22 mouse cellular contexts compared by ENCODE assay signal in the genomic region with DNA sequence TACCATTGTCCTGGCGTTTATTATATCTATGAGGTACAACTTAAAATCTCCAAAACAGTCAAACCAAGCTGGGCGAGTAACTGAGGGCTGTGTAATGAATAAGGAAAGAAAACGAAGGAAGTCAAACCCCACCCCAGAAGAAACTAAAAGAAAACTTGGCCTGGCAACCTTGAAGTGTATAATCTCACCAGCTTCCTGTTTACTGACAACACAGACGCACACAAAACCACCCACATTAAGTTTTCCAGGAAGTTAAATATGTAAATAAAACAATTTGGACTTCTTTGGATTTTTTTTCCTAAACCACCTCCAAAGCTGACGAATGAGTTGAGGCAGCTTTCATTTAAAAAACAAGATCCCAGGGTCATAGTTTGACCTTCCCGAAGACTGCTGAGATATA.
"Had no signal": no experiment of that assay in that cellular context is flagged by ENCODE, and none has a peak within 500 bp of the region (broad histone marks: within the 10 kb centered on the region; RNA-seq: fewer than 3 reads in every experiment).

No protein-coding gene starts in this region.

- H3K9me3 ChIP-seq: kidney, embryonic 15.5 days; liver, embryonic 12.5 days; liver, embryonic 15.5 days; midbrain, embryonic 12.5 days; midbrain, embryonic 15.5 days; neural tube, embryonic 12.5 days; neural tube, embryonic 15.5 days; stomach, embryonic 15.5 days had no signal

- H3K4me2 ChIP-seq: kidney, embryonic 15.5 days; liver, embryonic 12.5 days; liver, embryonic 15.5 days; midbrain, embryonic 12.5 days; midbrain, embryonic 15.5 days; neural tube, embryonic 12.5 days; neural tube, embryonic 15.5 days; stomach, embryonic 15.5 days had no signal

- DNase-seq: kidney, adult 11 months; kidney, adult 8-10 months; kidney, postnatal 10 days; kidney, postnatal 36 days; layer of hippocampus, postnatal 36 days; right cerebral cortex, adult 18-20 months; right cerebral cortex, postnatal 25 days; spleen, adult 18-20 months; thymus, adult 2 months; thymus, postnatal 14 days; thymus, postnatal 4 days had no signal

- H3K27me3 ChIP-seq: kidney, embryonic 15.5 days; liver, embryonic 12.5 days; liver, embryonic 15.5 days; midbrain, embryonic 12.5 days; midbrain, embryonic 15.5 days; neural tube, embryonic 12.5 days; neural tube, embryonic 15.5 days; stomach, embryonic 15.5 days had no signal

- H3K4me3 ChIP-seq: kidney, embryonic 15.5 days; left cerebral cortex, adult 2 months; liver, embryonic 12.5 days; liver, embryonic 15.5 days; midbrain, embryonic 12.5 days; midbrain, embryonic 15.5 days; neural tube, embryonic 12.5 days; neural tube, embryonic 15.5 days; stomach, embryonic 15.5 days had no signal

- H3K4me1 ChIP-seq: kidney, embryonic 15.5 days; midbrain, embryonic 12.5 days; midbrain, embryonic 15.5 days; neural tube, embryonic 12.5 days; neural tube, embryonic 15.5 days; stomach, embryonic 15.5 days had no signal

- H3K27ac ChIP-seq: hindbrain, postnatal 0 days; kidney, embryonic 15.5 days; left cerebral cortex, adult 2 months; liver, embryonic 12.5 days; liver, embryonic 15.5 days; macrophage; midbrain, embryonic 12.5 days; midbrain, embryonic 15.5 days; neural tube, embryonic 12.5 days; neural tube, embryonic 15.5 days; stomach, embryonic 15.5 days had no signal

- H3K9ac ChIP-seq: kidney, embryonic 15.5 days; liver, embryonic 12.5 days; liver, embryonic 15.5 days; midbrain, embryonic 12.5 days; midbrain, embryonic 15.5 days; neural tube, embryonic 12.5 days; neural tube, embryonic 15.5 days; stomach, embryonic 15.5 days had no signal

- H3K36me3 ChIP-seq: kidney, embryonic 15.5 days; liver, embryonic 12.5 days; liver, embryonic 15.5 days; midbrain, embryonic 12.5 days; midbrain, embryonic 15.5 days; neural tube, embryonic 12.5 days; neural tube, embryonic 15.5 days; stomach, embryonic 15.5 days had no signal

- ATAC-seq: hindbrain, postnatal 0 days; liver, embryonic 12.5 days; midbrain, embryonic 15.5 days had no signal
